Mouse (Mus musculus): ENCODE measurements at regions not wholly inside any gene's neighbourhood (a gene's known extent, or its start where the extent isn't known, plus 50 kb on each side); places are given as distances from the start of the nearest gene placed in this dataset.

DNA sequence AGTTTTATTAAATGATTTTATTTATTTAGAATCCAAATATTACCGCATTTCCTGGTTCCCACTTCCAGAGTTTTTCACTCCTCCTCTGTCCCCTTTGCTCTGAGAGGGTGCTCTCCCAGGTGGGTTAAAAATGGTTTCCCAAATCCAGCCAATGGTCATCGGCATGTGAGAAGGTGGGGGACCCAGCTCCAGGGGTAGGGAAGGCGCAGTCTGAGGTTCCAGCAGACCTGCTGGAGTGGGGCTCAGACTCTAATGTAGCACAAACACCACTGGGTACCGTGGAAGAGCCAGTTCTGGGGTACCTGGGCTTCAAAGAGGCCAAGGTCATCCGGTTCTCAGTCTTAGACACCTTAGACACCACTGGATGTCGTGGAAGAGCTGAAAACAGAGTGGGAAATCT is 875.6 kb downstream of the Fscb start:
- H3K4me3 ChIP-seq, result no peak overlapping the region
- no peak overlapping the region for H3K27ac ChIP-seq
- no peaks in the 10 kb centered on the region for H3K27me3 ChIP-seq (ENCODE audit: insufficient read depth, poor library complexity, severe bottlenecking)
- H3K4me1 ChIP-seq, result no peaks in the 10 kb centered on the region
- no peaks in the 10 kb centered on the region for H3K36me3 ChIP-seq
- no peaks in the 10 kb centered on the region for H3K9me3 ChIP-seq
- DNase-seq (ENCODE audit: low spot score), result peak; percentile 71
- WGBS, result 79% methylated on average over 6 of the region's 6 CpGs

DNA sequence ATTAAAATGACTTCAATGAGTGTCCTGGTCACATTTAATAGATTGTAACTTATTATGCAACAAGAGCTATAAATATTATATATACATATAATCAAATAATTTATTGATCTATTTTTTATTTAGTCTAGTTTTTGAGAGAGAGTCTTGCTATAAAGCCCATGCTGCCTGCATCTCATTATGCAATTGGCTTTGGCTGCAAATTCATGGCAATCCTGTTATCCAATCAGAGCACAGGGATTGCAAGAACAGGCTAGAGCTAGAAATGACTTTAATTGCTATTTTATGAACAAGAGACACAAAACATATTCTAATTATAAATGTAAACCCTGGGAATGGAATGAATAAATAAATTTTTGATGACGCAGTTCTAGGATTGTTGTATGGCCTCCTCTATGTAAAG is 919.8 kb downstream of the Fscb start:
- no peak for DNase-seq (ENCODE audit: low spot score)
- H3K9me3 ChIP-seq, result no peaks in the 10 kb centered on the region
- WGBS, result 90% methylated on average over 1 of the region's 1 CpGs
- no peaks in the 10 kb centered on the region for H3K4me1 ChIP-seq
- no peak overlapping the region for H3K27ac ChIP-seq
- no peaks in the 10 kb centered on the region for H3K27me3 ChIP-seq (ENCODE audit: insufficient read depth, poor library complexity, severe bottlenecking)
- H3K36me3 ChIP-seq, result no peaks in the 10 kb centered on the region
- no peak overlapping the region for H3K4me3 ChIP-seq

DNA sequence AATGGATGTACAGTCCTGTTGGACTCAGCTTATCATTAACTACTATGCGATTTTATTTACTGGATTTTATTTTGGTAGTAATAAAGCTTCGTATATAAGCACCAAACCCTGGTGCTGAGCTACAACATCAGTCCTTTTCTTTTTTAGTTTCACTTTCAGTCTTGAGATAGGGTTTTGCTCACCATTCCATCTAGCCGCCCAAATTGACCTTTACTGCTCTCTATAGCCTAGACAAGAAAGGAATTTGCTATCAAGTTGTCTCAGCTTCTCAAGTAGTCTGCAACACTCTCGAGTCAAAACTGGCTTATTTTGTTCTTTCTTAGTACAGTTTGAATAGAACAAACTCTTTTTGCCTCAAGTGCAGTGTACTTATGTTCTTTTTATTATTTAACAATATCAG is 921.7 kb downstream of the Fscb start:
- Histone ChIP-seq H3K36me3 (no peaks in the 10 kb centered on the region), H3K9me3 (no peaks in the 10 kb centered on the region), H3K27ac (no peak overlapping the region), H3K27me3 (ENCODE audit: insufficient read depth, poor library complexity, severe bottlenecking) (no peaks in the 10 kb centered on the region), H3K4me3 (no peak overlapping the region), H3K4me1 (no peaks in the 10 kb centered on the region)
- no peak for DNase-seq (ENCODE audit: low spot score)
- WGBS, result 51% methylated on average over 4 of the region's 4 CpGs

DNA sequence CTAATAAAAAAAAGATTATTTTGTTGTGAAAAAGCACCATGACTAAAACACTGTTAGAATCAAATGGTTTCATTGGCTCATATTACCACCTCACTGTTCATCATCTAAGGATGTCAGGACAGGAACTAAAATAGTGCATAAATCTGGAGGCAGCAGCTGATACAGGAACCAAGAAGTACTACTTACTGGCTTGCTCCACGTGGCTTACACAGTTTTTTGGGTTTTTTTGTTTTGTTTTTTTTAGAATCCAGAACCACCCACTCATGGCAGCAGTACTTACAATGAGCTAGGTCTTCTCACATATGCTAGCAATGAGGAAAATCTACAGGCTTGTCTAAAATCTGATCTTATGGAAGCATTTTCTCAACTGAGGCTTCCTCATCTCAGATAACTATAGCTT is 940.4 kb downstream of the Fscb start:
- WGBS, result 37% methylated on average over 1 of the region's 1 CpGs
- Histone ChIP-seq H3K4me3 (no peak overlapping the region), H3K36me3 (no peaks in the 10 kb centered on the region)

DNA sequence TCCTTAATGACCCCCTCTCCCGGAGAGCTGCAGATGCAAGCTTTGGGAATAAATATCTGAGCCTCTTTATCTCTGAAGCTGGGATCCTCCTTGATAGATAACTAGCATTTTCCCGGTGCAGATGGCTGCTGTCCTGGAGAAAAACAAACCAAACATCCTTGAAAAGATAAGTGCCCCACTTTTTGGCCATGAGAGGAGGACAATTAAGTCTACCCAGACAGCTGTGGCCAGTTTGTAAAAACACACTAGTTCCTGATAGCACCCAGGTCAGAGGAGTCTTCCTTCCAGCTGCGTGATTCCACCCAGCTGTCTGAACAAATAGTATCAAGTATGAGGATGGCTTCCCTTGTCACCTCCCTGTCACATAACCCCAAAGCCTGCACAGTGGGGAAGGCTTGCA is 970.7 kb downstream of the Fscb start:
- no peak for DNase-seq (ENCODE audit: low spot score)
- 13% methylated on average over 3 of the region's 3 CpGs for WGBS
- no peaks in the 10 kb centered on the region for H3K36me3 ChIP-seq

More for the DNA sequence above, 940.4 kb downstream of the Fscb start:
- no peak overlapping the region for H3K27ac ChIP-seq
- DNase-seq (ENCODE audit: low spot score), result no peak
- no peaks in the 10 kb centered on the region for H3K27me3 ChIP-seq (ENCODE audit: insufficient read depth, poor library complexity, severe bottlenecking)
- H3K9me3 ChIP-seq, result no peaks in the 10 kb centered on the region
- H3K4me1 ChIP-seq, result no peaks in the 10 kb centered on the region

DNA sequence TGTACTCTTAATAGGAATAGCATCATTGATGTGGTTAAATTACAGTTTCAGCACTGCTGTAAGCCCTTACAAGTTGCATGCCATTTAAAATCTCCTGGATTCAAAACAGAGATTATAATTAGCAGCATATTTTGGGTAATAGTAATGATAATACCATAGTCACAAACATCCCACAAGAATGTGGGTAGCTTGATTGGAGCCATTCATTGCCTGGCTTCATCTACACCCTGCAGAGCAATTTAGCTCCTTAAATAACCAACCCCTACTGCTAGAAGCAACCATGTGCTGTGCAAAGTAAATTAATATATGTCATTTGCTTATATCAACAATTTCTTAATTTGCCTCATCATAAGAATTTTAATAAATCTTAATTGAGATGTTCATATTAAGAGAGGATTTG is 984.1 kb downstream of the Fscb start:
- no peaks in the 10 kb centered on the region for H3K36me3 ChIP-seq

More for the DNA sequence above, 970.7 kb downstream of the Fscb start:
- no peak overlapping the region for H3K27ac ChIP-seq
- H3K4me3 ChIP-seq, result no peak overlapping the region
- H3K27me3 ChIP-seq (ENCODE audit: insufficient read depth, poor library complexity, severe bottlenecking), result no peaks in the 10 kb centered on the region
- H3K9me3 ChIP-seq, result no peaks in the 10 kb centered on the region
- no peaks in the 10 kb centered on the region for H3K4me1 ChIP-seq

DNA sequence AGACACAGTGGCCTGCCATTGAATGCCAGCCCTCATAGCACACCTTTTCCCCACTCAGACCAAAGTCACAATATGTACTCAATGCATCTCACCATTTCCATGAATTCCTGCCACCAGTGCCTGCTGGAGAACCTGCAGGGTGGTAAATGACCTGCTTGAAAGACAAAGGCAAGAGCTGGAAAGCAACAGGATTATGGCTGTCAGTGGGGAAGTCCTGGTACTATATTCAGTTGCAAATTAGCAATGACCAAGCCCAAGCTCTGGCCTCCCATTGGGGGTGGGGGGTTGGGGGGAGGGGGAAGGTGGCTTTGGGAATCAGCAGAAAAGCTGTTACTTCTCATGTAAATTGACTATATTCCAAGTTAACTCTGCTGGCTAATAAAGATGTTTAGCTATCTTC is 990.4 kb downstream of the Fscb start:
- Histone ChIP-seq H3K36me3 (no peaks in the 10 kb centered on the region), H3K27me3 (ENCODE audit: insufficient read depth, poor library complexity, severe bottlenecking) (no peaks in the 10 kb centered on the region), H3K4me1 (no peaks in the 10 kb centered on the region), H3K4me3 (no peak overlapping the region), H3K27ac (no peak overlapping the region), H3K9me3 (no peaks in the 10 kb centered on the region)
- no peak for DNase-seq (ENCODE audit: low spot score)

More for the DNA sequence above, 984.1 kb downstream of the Fscb start:
- no peak overlapping the region for H3K27ac ChIP-seq
- no peak overlapping the region for H3K4me3 ChIP-seq
- peaks cover 5% of the 10 kb centered on the region; the same call in 1 of the 2 replicates for H3K4me1 ChIP-seq
- DNase-seq (ENCODE audit: low spot score), result no peak
- H3K9me3 ChIP-seq, result no peaks in the 10 kb centered on the region
- H3K27me3 ChIP-seq (ENCODE audit: insufficient read depth, poor library complexity, severe bottlenecking), result no peaks in the 10 kb centered on the region

DNA sequence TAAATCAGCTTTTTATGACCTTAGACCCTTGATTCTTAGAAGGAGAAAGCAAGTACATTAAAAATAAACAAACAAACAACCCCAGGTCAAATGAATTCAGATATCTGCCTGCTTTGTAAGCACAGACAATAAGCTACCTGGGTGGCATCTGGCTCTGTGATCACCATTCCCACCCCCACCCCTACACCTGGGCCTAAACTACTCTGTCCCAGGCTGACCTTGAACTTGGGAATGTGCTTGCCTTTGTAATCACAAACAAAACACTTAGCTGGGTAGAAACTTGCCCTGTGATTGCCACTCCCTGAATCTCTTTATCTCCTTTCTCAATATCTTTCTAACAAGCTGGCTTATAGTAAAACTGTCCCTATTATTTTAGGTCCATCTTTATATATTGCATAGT is 1005.6 kb downstream of the Fscb start:
- Histone ChIP-seq H3K9me3 (no peaks in the 10 kb centered on the region), H3K36me3 (no peaks in the 10 kb centered on the region), H3K27me3 (ENCODE audit: insufficient read depth, poor library complexity, severe bottlenecking) (no peaks in the 10 kb centered on the region), H3K27ac (no peak overlapping the region), H3K4me1 (no peaks in the 10 kb centered on the region), H3K4me3 (no peak overlapping the region)
- DNase-seq (ENCODE audit: low spot score), result no peak
